10 mouse cellular contexts compared by ENCODE assay signal in the genomic region with DNA sequence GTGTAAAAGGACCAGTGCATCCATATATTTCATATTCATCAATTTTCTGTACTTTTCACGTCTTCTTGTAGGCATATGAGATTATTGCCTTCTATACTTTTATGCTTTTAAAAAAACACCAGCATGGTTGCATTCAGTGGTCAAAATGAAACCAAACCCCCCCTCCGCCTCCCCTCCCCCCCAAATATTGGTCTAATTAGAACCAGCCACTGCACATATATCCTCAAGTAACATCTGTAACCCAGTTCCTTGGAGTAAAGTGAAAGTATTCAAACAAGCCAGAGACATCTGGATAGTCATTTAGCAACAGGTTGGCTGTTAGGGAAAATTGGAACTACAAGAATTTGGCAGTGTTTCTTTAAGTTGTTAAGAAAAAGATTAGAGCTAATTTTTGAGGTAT. TPM values are rescaled to one million over a fixed set of nuclear protein-coding genes. Genes with fewer than 3 reads are reported as not detected.
DNase-seq lines count a peak whose midpoint lies in the region; ATAC-seq and TF ChIP-seq lines count a peak whose summit lies in the region.
"Had no signal": no experiment of that assay in that cellular context is flagged by ENCODE, and none has a peak within 500 bp of the region (broad histone marks: within the 10 kb centered on the region; RNA-seq: fewer than 3 reads in every experiment).

No protein-coding gene starts in this region.

- peak overlapping the region; percentile 89 for H3K9ac ChIP-seq in lung, embryonic 14.5 days
- H3K9ac ChIP-seq in embryonic facial prominence, embryonic 15.5 days, result no peak overlapping the region; the same call in 1 of the 2 replicates
- peak overlapping the region; percentile 98; the same call in 1 of the 2 replicates for H3K9ac ChIP-seq in intestine, embryonic 16.5 days (ENCODE audit: low read depth, low read length)
- no peak overlapping the region for H3K9ac ChIP-seq in neural tube, embryonic 14.5 days (replicated peaks; ENCODE audit: low read depth, low read length)

- H3K4me1 ChIP-seq in lung, embryonic 14.5 days (ENCODE audit: insufficient read depth), result 0 out of 2 replicates have a peak, but pooled peaks cover 3% of the 10 kb centered on the region
- 0 out of 2 replicates have a peak, but pooled peaks cover 13% of the 10 kb centered on the region for H3K4me1 ChIP-seq in embryonic facial prominence, embryonic 15.5 days
- H3K4me1 ChIP-seq in intestine, embryonic 16.5 days (ENCODE audit: control insufficient read depth, insufficient read depth, low read length), result no peaks in the 10 kb centered on the region
- H3K4me1 ChIP-seq in neural tube, embryonic 14.5 days (ENCODE audit: control insufficient read depth, insufficient read depth, low read length), result peaks cover 10% of the 10 kb centered on the region; the same call in 1 of the 2 replicates

- H3K4me3 ChIP-seq in lung, embryonic 14.5 days (ENCODE audit: low read depth, low read length), result peak overlapping the region; percentile 69
- H3K4me3 ChIP-seq in embryonic facial prominence, embryonic 15.5 days (replicated peaks), result peak overlapping the region; percentile 81
- H3K4me3 ChIP-seq in intestine, embryonic 16.5 days (ENCODE audit: low read length), result peak overlapping the region; percentile 80
- H3K4me3 ChIP-seq in neural tube, embryonic 14.5 days (ENCODE audit: low read depth, low read length), result no peak overlapping the region

- H3K4me2 ChIP-seq in lung, embryonic 14.5 days, result peak overlapping the region; percentile 92
- peak overlapping the region; percentile 96 for H3K4me2 ChIP-seq in embryonic facial prominence, embryonic 15.5 days (replicated peaks)
- H3K4me2 ChIP-seq in intestine, embryonic 16.5 days (ENCODE audit: low read depth, low read length), result peak overlapping the region; percentile 100
- H3K4me2 ChIP-seq in neural tube, embryonic 14.5 days (ENCODE audit: low read depth, low read length), result peak overlapping the region; percentile 72; the same call in 1 of the 2 replicates

- ATAC-seq in lung, embryonic 14.5 days (ENCODE audit: insufficient read depth), result no peak
- ATAC-seq in embryonic facial prominence, embryonic 15.5 days (ENCODE audit: insufficient number of reproducible peaks, low FRiP score, low TSS enrichment, low read depth), result no peak
- no peak for ATAC-seq in intestine, embryonic 16.5 days
- ATAC-seq in neural tube, embryonic 14.5 days (ENCODE audit: low read depth), result no peak

- 58% methylated on average over 2 of the region's 2 CpGs for WGBS in lung, embryonic 14.5 days
- WGBS in embryonic facial prominence, embryonic 15.5 days, result 37% methylated on average over 2 of the region's 2 CpGs
- 64% methylated on average over 2 of the region's 2 CpGs for WGBS in intestine, embryonic 16.5 days
- WGBS in neural tube, embryonic 14.5 days, result 55% methylated on average over 2 of the region's 2 CpGs

- DNase-seq in lung, embryonic 14.5 days, result no peak
- no peak for DNase-seq in lung, postnatal 10 days
- DNase-seq in frontal cortex, postnatal 14 days (ENCODE audit: low spot score in 2 of 2), result no peak
- DNase-seq in left cerebral cortex, adult 11 months (ENCODE audit: low spot score), result no peak
- no peak for DNase-seq in right cerebral cortex, postnatal 10 days (ENCODE audit: low spot score in 2 of 2)
- DNase-seq: gastrocnemius, postnatal 25 days; thymus, postnatal 4 days had no signal

- H3K27ac ChIP-seq in lung, embryonic 14.5 days (ENCODE audit: low read depth), result no peak overlapping the region
- H3K27ac ChIP-seq in embryonic facial prominence, embryonic 15.5 days (replicated peaks), result peak overlapping the region; percentile 97
- no peak overlapping the region for H3K27ac ChIP-seq in intestine, embryonic 16.5 days (ENCODE audit: low read length)
- H3K27ac ChIP-seq in neural tube, embryonic 14.5 days (ENCODE audit: low read depth, low read length), result no peak overlapping the region

- H3K9me3 ChIP-seq in lung, embryonic 14.5 days (ENCODE audit: low read depth, low read length), result no peaks in the 10 kb centered on the region
- no peaks in the 10 kb centered on the region for H3K9me3 ChIP-seq in embryonic facial prominence, embryonic 15.5 days (replicated peaks)
- no peaks in the 10 kb centered on the region for H3K9me3 ChIP-seq in intestine, embryonic 16.5 days (ENCODE audit: control insufficient read depth, low read length)
- no peaks in the 10 kb centered on the region for H3K9me3 ChIP-seq in neural tube, embryonic 14.5 days (ENCODE audit: control insufficient read depth, low read length)

- H3K27me3 ChIP-seq in lung, embryonic 14.5 days (ENCODE audit: insufficient read depth, low read length), result peaks cover 16% of the 10 kb centered on the region
- peaks cover 5% of the 10 kb centered on the region; the same call in 1 of the 2 replicates for H3K27me3 ChIP-seq in embryonic facial prominence, embryonic 15.5 days
- no peaks in the 10 kb centered on the region for H3K27me3 ChIP-seq in intestine, embryonic 16.5 days (replicated peaks; ENCODE audit: control insufficient read depth, insufficient read depth, low read length)
- peaks cover 14% of the 10 kb centered on the region for H3K27me3 ChIP-seq in neural tube, embryonic 14.5 days (ENCODE audit: control insufficient read depth, insufficient read depth, low read length)

- H3K36me3 ChIP-seq in lung, embryonic 14.5 days (ENCODE audit: insufficient read depth), result no peaks in the 10 kb centered on the region
- no peaks in the 10 kb centered on the region for H3K36me3 ChIP-seq in embryonic facial prominence, embryonic 15.5 days
- H3K36me3 ChIP-seq in intestine, embryonic 16.5 days (ENCODE audit: control insufficient read depth, insufficient read depth, low read length), result no peaks in the 10 kb centered on the region
- no peaks in the 10 kb centered on the region for H3K36me3 ChIP-seq in neural tube, embryonic 14.5 days (ENCODE audit: control insufficient read depth, insufficient read depth, low read length)

- TF ChIP-seq CTCF in lung, embryonic 14.5 days (IDR thresholded peaks at IDR 0.05; ENCODE audit: low read depth), result no peak

RNA-seq across cellular contexts. Expression of a gene that starts 0.5 kb away (rescaled TPM):
- polyA plus RNA-seq in lung, embryonic 14.5 days (2014; fragmentation: Nextera tagmentation; extraction: Ambion mirVana), result 11.0 and 11.8 TPM in 2 replicates
- polyA plus RNA-seq in embryonic facial prominence, embryonic 15.5 days (2015; fragmentation: Nextera tagmentation; extraction: Ambion mirVana), result 22.5 and 25.7 TPM in 2 replicates
- 5.1 and 6.0 TPM in 2 replicates for polyA plus RNA-seq in intestine, embryonic 16.5 days (2015; fragmentation: Nextera tagmentation; extraction: Ambion mirVana)
- polyA plus RNA-seq in neural tube, embryonic 14.5 days (2014; fragmentation: Nextera tagmentation; extraction: Ambion mirVana), result 1.0 and 1.6 TPM in 2 replicates

RNA-seq across cellular contexts. Expression of a gene that starts 8.9 kb away (rescaled TPM):
- 30.3 and 32.1 TPM in 2 replicates for polyA plus RNA-seq in lung, embryonic 14.5 days (2014; fragmentation: Nextera tagmentation; extraction: Ambion mirVana)
- polyA plus RNA-seq in embryonic facial prominence, embryonic 15.5 days (2015; fragmentation: Nextera tagmentation; extraction: Ambion mirVana), result 23.1 and 25.1 TPM in 2 replicates
- polyA plus RNA-seq in intestine, embryonic 16.5 days (2015; fragmentation: Nextera tagmentation; extraction: Ambion mirVana), result 12.2 and 18.6 TPM in 2 replicates
- 42.2 and 47.8 TPM in 2 replicates for polyA plus RNA-seq in neural tube, embryonic 14.5 days (2014; fragmentation: Nextera tagmentation; extraction: Ambion mirVana)

Comparison
In these comparisons a context has a peak if more than half of its experiments do, and no peak if none do; other contexts are left out.
1. H3K9ac ChIP-seq: peak in lung, embryonic 14.5 days (single experiment) and intestine, embryonic 16.5 days (single experiment); none in embryonic facial prominence, embryonic 15.5 days (single experiment) and neural tube, embryonic 14.5 days (single experiment).
2. Peak in every context shown above with its lines, with median percentiles within 50 percentile points of each other: H3K4me2 ChIP-seq.